In genomic region chr6:37211545-37212247, GRCm38 (mm10) we compare ENCODE assay signal across 11 mouse cellular contexts.
DNase-seq lines count a peak whose midpoint lies in the region; ATAC-seq and TF ChIP-seq lines count a peak whose summit lies in the region.
"Had no signal": no experiment of that assay in that cellular context is flagged by ENCODE, and none has a peak within 500 bp of the region (broad histone marks: within the 10 kb centered on the region; RNA-seq: fewer than 3 reads in every experiment).

No protein-coding gene starts in this region.

- H3K27ac ChIP-seq in forebrain, embryonic 10.5 days: peak overlapping the region; percentile 62; the same call in 1 of the 2 replicates
- no peak overlapping the region for H3K27ac ChIP-seq in forebrain, postnatal 0 days (ENCODE audit: low read depth, low read length)
- no peak overlapping the region for H3K27ac ChIP-seq in intestine, embryonic 15.5 days

- DNase-seq in forebrain, embryonic 10.5 days (ENCODE audit: extremely low spot score, low spot score): no peak
- DNase-seq in forebrain, postnatal 0 days: no peak
- DNase-seq in retina, postnatal 1 day: peak; percentile 14
- no peak for DNase-seq in retina, embryonic 14.5 days (ENCODE audit: low spot score)
- DNase-seq in mesoderm, embryonic 11.5 days (ENCODE audit: low read depth, low spot score): peak; percentile 37
- DNase-seq in cerebellum, adult 11-12 months: no peak
- DNase-seq: adrenal gland, postnatal 36 days; gastrocnemius, postnatal 14 days had no signal

- no peak overlapping the region for H3K4me3 ChIP-seq in forebrain, embryonic 10.5 days
- H3K4me3 ChIP-seq in forebrain, postnatal 0 days (ENCODE audit: low read depth, low read length): no peak overlapping the region
- H3K4me3 ChIP-seq in intestine, embryonic 15.5 days (replicated peaks): no peak overlapping the region
- H3K4me3 ChIP-seq: left cerebral cortex, adult 2 months had no signal

- H3K9me3 ChIP-seq in forebrain, embryonic 10.5 days: no peaks in the 10 kb centered on the region
- H3K9me3 ChIP-seq in forebrain, postnatal 0 days (ENCODE audit: low read length): no peaks in the 10 kb centered on the region
- no peaks in the 10 kb centered on the region for H3K9me3 ChIP-seq in intestine, embryonic 15.5 days

- 42% methylated on average over 9 of the region's 9 CpGs for WGBS in forebrain, embryonic 10.5 days
- WGBS in forebrain, postnatal 0 days: 21% methylated on average over 9 of the region's 9 CpGs
- 61% methylated on average over 9 of the region's 9 CpGs for whole genome bisulfite sequencing in intestine, embryonic 15.5 days

- peaks cover 56% of the 10 kb centered on the region for H3K4me1 ChIP-seq in forebrain, embryonic 10.5 days
- H3K4me1 ChIP-seq in forebrain, postnatal 0 days (ENCODE audit: insufficient read depth): peaks cover 31% of the 10 kb centered on the region
- H3K4me1 ChIP-seq in intestine, embryonic 15.5 days (replicated peaks): peaks cover 7% of the 10 kb centered on the region; the same call in 1 of the 2 replicates

- no peaks in the 10 kb centered on the region for H3K36me3 ChIP-seq in forebrain, embryonic 10.5 days (replicated peaks)
- no peaks in the 10 kb centered on the region for H3K36me3 ChIP-seq in forebrain, postnatal 0 days (ENCODE audit: insufficient read depth)
- H3K36me3 ChIP-seq in intestine, embryonic 15.5 days: no peaks in the 10 kb centered on the region

- no peak overlapping the region for H3K9ac ChIP-seq in forebrain, postnatal 0 days
- no peak overlapping the region for H3K9ac ChIP-seq in intestine, embryonic 15.5 days

- ATAC-seq in forebrain, postnatal 0 days: no peak
- no peak for ATAC-seq in frontal cortex, adult (ENCODE audit: low TSS enrichment)
- ATAC-seq in intestine, embryonic 15.5 days: no peak

- no peaks in the 10 kb centered on the region for H3K27me3 ChIP-seq in forebrain, embryonic 10.5 days (ENCODE audit: poor library complexity, severe bottlenecking)
- no peaks in the 10 kb centered on the region for H3K27me3 ChIP-seq in forebrain, postnatal 0 days (ENCODE audit: insufficient read depth, low read length)
- H3K27me3 ChIP-seq in intestine, embryonic 15.5 days (replicated peaks): no peaks in the 10 kb centered on the region

- no peak overlapping the region for H3K4me2 ChIP-seq in forebrain, postnatal 0 days (ENCODE audit: low read depth)
- H3K4me2 ChIP-seq in intestine, embryonic 15.5 days (replicated peaks): no peak overlapping the region

- no peak for TF ChIP-seq CTCF in forebrain, postnatal 0 days (IDR thresholded peaks at IDR 0.05; ENCODE audit: low read depth)

Comparison
In these comparisons a context has a peak if more than half of its experiments do, and no peak if none do; other contexts are left out.
1. DNase-seq: peak in retina, postnatal 1 day (single experiment) and mesoderm, embryonic 11.5 days (single experiment); none in forebrain, embryonic 10.5 days (single experiment), forebrain, postnatal 0 days (single experiment), retina, embryonic 14.5 days (single experiment) and cerebellum, adult 11-12 months (single experiment).